Mouse (Mus musculus) liver, embryonic 12.5 days (tissue): ENCODE results near the gene Grap. TPM values are rescaled to one million over a fixed set of nuclear protein-coding genes. Genes with fewer than 3 reads are reported as not detected.

Experiments used
- ATAC-seq: fragments of 200-750 bp; cut with Nextera tagmentation; 2 replicates; pipeline ENCODE4 v1.8.0; 2017; ENCODE audit warnings: moderate number of reproducible peaks, mild to moderate bottlenecking, moderate library complexity
- H3K27ac ChIP-seq: fragments of 300-500 bp; sonication (generic); 2 replicates; pipeline ENCODE4 v1.5.1; 2016; ENCODE audit warnings: mild to moderate bottlenecking
- H3K27me3 ChIP-seq: fragments of 300-500 bp; sonication (generic); replicated peaks from 2 replicates; pipeline ENCODE4 v1.6.1; 2016; ENCODE audit warnings: mild to moderate bottlenecking, moderate library complexity
- H3K36me3 ChIP-seq: fragments of 300-500 bp; sonication (generic); 2 replicates; pipeline ENCODE4 v1.6.1; 2016; ENCODE audit warnings: mild to moderate bottlenecking, moderate library complexity
- H3K4me1 ChIP-seq: fragments of 300-500 bp; sonication (generic); 2 replicates; pipeline ENCODE4 v1.6.1; 2016
- H3K4me2 ChIP-seq: fragments of 300-500 bp; sonication (generic); 2 replicates; pipeline ENCODE4 v1.6.1; 2016; ENCODE audit warnings: mild to moderate bottlenecking, moderate library complexity
- H3K4me3 ChIP-seq: fragments of 300-500 bp; sonication (generic); 2 replicates; pipeline ENCODE4 v1.5.1; 2016; ENCODE audit warnings: mild to moderate bottlenecking, moderate library complexity
- H3K9ac ChIP-seq: fragments of 300-500 bp; sonication (generic); 2 replicates; pipeline ENCODE4 v1.6.1; 2016; ENCODE audit warnings: mild to moderate bottlenecking, moderate library complexity
- H3K9me3 ChIP-seq: fragments of 300-500 bp; sonication (generic); replicated peaks from 2 replicates; pipeline ENCODE4 v1.6.1; 2016; ENCODE audit warnings: mild to moderate bottlenecking, moderate library complexity
- WGBS: fragments of 180-500 bp; shearing (Covaris S2); methylation state at CpG from one replicate; pipeline ENCODE4 v1.1.7; 2016; ENCODE audit not compliant: insufficient replicate concordance; 5-methylcytosine and 5-hydroxymethylcytosine counted together
- polyA plus RNA-seq: library from polyadenylated mRNA; unstranded; fragments of >200 nt; fragmentation: Nextera tagmentation; extraction: Ambion mirVana; gene quantifications from 2 replicates; pipeline ENCODE4 v1.2.1, GENCODE M21; 2016

Gene Grap
- polyA plus RNA-seq, 1 experiment from 2014 or later, result 8.8 TPM

- Histone ChIP-seq H3K36me3 (no peaks in the 10 kb centered on the region), H3K27ac (no peak overlapping the region), H3K9ac (no peak overlapping the region), H3K27me3 (peaks cover 20% of the 10 kb centered on the region), H3K4me3 (no peak overlapping the region), H3K4me2 (no peak overlapping the region), H3K4me1 (no peaks in the 10 kb centered on the region), H3K9me3 (no peaks in the 10 kb centered on the region)
- 72% methylated on average over 9 of the region's 9 CpGs for WGBS
- ATAC-seq, result no peak
Measured at GRCm38 (mm10) chr11:61650470-61651265, 2.4 kb upstream of the Grap start.

- 67% methylated on average over 5 of the region's 5 CpGs for WGBS
- Histone ChIP-seq H3K4me1 (no peaks in the 10 kb centered on the region), H3K9me3 (no peaks in the 10 kb centered on the region), H3K36me3 (no peaks in the 10 kb centered on the region), H3K9ac (no peak overlapping the region), H3K27me3 (peaks cover 13% of the 10 kb centered on the region; the same call in 1 of the 2 replicates), H3K4me2 (no peak overlapping the region), H3K4me3 (no peak overlapping the region), H3K27ac (no peak overlapping the region)
- no peak for ATAC-seq
Measured at GRCm38 (mm10) chr11:61652216-61652615, 849 bp upstream of the Grap start.

DNA sequence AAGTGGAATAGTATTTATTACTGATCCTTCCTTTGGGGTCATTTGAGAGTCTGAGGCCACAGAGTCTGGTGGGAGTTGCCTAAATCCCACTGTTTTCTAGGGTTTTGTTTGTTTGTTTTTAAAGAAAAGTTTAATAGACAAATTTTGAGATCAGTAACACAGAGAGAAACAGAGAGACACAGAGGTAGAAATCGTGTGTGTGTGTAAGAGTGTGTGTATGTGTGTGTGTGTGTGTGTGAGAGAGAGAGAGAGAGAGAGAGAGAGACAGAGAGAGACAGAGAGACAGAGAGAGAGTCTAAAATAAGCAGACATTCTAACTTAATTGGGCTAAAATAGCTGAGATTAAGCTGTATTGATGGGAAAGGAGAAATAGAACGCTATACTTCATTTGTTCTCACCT lies 503 bp downstream of the Grap start:
- no peak overlapping the region for H3K27ac ChIP-seq
- no peaks in the 10 kb centered on the region for H3K9me3 ChIP-seq
- H3K9ac ChIP-seq, result no peak overlapping the region
- 46% methylated on average over 2 of the region's 2 CpGs for WGBS
- H3K27me3 ChIP-seq, result no peaks in the 10 kb centered on the region
- H3K4me3 ChIP-seq, result peak overlapping the region; percentile 33
- H3K4me2 ChIP-seq, result peak overlapping the region; percentile 23
- H3K4me1 ChIP-seq, result no peaks in the 10 kb centered on the region
- no peak for ATAC-seq
- H3K36me3 ChIP-seq, result no peaks in the 10 kb centered on the region

DNA sequence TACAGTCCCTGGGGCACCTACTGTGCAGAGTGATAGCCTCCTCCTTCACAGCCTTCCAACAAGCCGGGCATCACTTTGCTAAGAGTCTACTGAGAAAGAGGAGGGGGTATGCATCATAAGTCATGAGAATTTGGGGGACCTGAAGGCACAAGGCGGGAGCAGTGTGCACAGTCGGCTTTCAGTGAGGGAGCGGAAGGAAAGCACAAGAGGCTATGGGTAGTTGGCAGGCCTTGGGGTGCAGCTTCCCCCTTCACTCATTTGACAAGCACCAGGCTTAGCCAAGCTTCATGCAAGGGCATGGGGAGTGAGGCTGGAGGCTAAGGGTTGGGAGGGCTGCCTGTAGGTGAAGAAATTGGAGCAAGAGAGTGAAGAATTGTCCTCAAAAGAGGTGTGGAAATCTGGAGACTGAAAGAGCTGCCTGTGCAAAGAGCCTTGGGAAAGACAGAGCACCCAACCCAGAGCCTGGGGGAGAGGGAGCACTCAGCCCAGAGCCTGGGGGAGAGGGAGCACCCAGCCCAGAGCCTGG lies 1.8 kb downstream of the Grap start:
- H3K9me3 ChIP-seq, result no peaks in the 10 kb centered on the region
- H3K27me3 ChIP-seq, result no peaks in the 10 kb centered on the region
- no peak overlapping the region for H3K4me3 ChIP-seq
- H3K4me1 ChIP-seq, result no peaks in the 10 kb centered on the region
- 0 out of 2 replicates have a peak overlapping the region, but pooled peaks have one; percentile 5 for H3K9ac ChIP-seq
- WGBS, result 72% methylated on average over 4 of the region's 4 CpGs
- no peak overlapping the region for H3K27ac ChIP-seq
- no peak for ATAC-seq
- no peak overlapping the region for H3K4me2 ChIP-seq
- H3K36me3 ChIP-seq, result no peaks in the 10 kb centered on the region

- no peaks in the 10 kb centered on the region for H3K27me3 ChIP-seq
- no peak overlapping the region for H3K27ac ChIP-seq
- no peak for ATAC-seq
- H3K9ac ChIP-seq, result no peak overlapping the region
- H3K36me3 ChIP-seq, result no peaks in the 10 kb centered on the region
- no peak overlapping the region for H3K4me3 ChIP-seq
- H3K9me3 ChIP-seq, result no peaks in the 10 kb centered on the region
- H3K4me1 ChIP-seq, result no peaks in the 10 kb centered on the region; the same call in 1 of the 2 replicates
- 42% methylated on average over 4 of the region's 4 CpGs for WGBS
- H3K4me2 ChIP-seq, result no peak overlapping the region
Measured at GRCm38 (mm10) chr11:61655649-61656048, 2.6 kb downstream of the Grap start.

- 57% methylated on average over 6 of the region's 6 CpGs for WGBS
Measured at GRCm38 (mm10) chr11:61656148-61656850, 3.2 kb downstream of the Grap start.

DNA sequence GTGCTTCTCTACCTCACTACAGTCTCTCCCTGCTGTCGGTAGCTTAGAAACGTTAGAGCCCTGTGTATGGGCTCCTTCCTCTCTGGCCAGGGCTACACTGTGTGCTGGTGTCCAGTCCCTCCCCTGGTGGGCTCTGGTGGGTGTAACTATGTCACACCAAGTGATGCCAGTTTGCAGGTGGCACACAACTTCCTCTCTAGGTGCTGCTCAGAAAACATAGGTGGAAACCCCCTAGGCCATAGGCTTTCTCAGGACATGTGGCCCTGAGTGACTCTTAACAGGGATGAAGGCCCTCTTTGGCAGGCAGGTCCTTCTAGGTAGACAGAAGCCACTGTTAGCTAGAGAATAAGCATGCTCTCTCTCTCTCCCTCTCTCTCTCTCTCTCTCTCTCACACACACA lies 4.4 kb downstream of the Grap start:
- no peak overlapping the region for H3K4me3 ChIP-seq
- H3K27ac ChIP-seq, result no peak overlapping the region
- H3K36me3 ChIP-seq, result no peaks in the 10 kb centered on the region
- no peaks in the 10 kb centered on the region for H3K9me3 ChIP-seq
- WGBS, result 69% methylated on average over 2 of the region's 2 CpGs
- no peaks in the 10 kb centered on the region; the same call in 1 of the 2 replicates for H3K4me1 ChIP-seq
- no peaks in the 10 kb centered on the region for H3K27me3 ChIP-seq
- H3K4me2 ChIP-seq, result no peak overlapping the region
- no peak overlapping the region for H3K9ac ChIP-seq
- ATAC-seq, result no peak

More at GRCm38 (mm10) chr11:61656148-61656850, 3.2 kb downstream of the Grap start:
- Histone ChIP-seq H3K9me3 (no peaks in the 10 kb centered on the region), H3K9ac (no peak overlapping the region), H3K4me3 (no peak overlapping the region), H3K36me3 (no peaks in the 10 kb centered on the region), H3K27me3 (no peaks in the 10 kb centered on the region), H3K4me2 (no peak overlapping the region), H3K27ac (no peak overlapping the region), H3K4me1 (no peaks in the 10 kb centered on the region; the same call in 1 of the 2 replicates)
- ATAC-seq, result no peak

DNA sequence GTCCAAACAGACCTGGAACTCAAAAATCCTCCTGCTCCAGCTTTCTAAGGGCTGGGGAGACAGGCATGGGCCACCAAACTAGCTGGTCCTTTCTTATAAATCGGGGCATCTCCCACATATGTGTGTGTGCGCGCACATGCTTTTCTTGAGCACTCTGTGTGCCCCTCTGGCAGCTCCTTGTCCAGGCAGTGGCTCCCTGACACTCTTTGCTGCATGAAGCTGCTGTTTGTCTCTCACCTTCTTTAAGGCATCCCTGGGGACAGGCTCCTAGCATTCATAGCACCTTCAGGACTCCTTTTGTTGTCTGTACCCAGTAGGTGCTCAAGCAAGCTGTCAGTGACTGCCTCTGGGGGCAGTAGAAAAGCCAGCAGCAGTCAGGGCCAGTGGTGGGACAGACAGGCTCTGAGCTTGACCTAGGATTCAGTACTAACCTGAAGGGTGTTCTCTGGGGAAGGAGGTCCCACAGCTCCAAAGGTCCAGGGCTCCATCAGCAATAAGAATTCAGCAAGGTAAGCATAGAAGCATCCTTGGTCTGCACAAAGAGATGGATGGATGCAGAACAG lies 5.4 kb downstream of the Grap start:
- ATAC-seq, result no peak
- 75% methylated on average over 3 of the region's 3 CpGs for whole genome bisulfite sequencing
- Histone ChIP-seq H3K9me3 (no peaks in the 10 kb centered on the region), H3K27ac (no peak overlapping the region), H3K4me1 (no peaks in the 10 kb centered on the region; the same call in 1 of the 2 replicates), H3K36me3 (no peaks in the 10 kb centered on the region), H3K4me3 (no peak overlapping the region), H3K9ac (no peak overlapping the region), H3K4me2 (no peak overlapping the region), H3K27me3 (no peaks in the 10 kb centered on the region)

- no peaks in the 10 kb centered on the region; the same call in 1 of the 2 replicates for H3K4me1 ChIP-seq
- H3K9me3 ChIP-seq, result no peaks in the 10 kb centered on the region
- WGBS, result 51% methylated on average over 4 of the region's 4 CpGs
- no peak overlapping the region for H3K4me3 ChIP-seq
- no peak overlapping the region for H3K4me2 ChIP-seq
- ATAC-seq, result no peak
- H3K27me3 ChIP-seq, result no peaks in the 10 kb centered on the region
- H3K27ac ChIP-seq, result no peak overlapping the region
- H3K36me3 ChIP-seq, result no peaks in the 10 kb centered on the region
- H3K9ac ChIP-seq, result no peak overlapping the region
Measured at GRCm38 (mm10) chr11:61659011-61659858, 6.2 kb downstream of the Grap start.

- Histone ChIP-seq H3K36me3 (no peaks in the 10 kb centered on the region), H3K27ac (no peak overlapping the region), H3K4me1 (no peaks in the 10 kb centered on the region; the same call in 1 of the 2 replicates), H3K9me3 (no peaks in the 10 kb centered on the region), H3K4me2 (no peak overlapping the region), H3K4me3 (no peak overlapping the region), H3K9ac (no peak overlapping the region), H3K27me3 (no peaks in the 10 kb centered on the region)
- 75% methylated on average over 8 of the region's 8 CpGs for WGBS
- no peak for ATAC-seq
Measured at GRCm38 (mm10) chr11:61660001-61660400, 6.9 kb downstream of the Grap start.

- WGBS, result 57% methylated on average over 7 of the region's 7 CpGs
- ATAC-seq, result no peak
- H3K27me3 ChIP-seq, result no peaks in the 10 kb centered on the region
Measured at GRCm38 (mm10) chr11:61660806-61661392, 7.8 kb downstream of the Grap start.

More at GRCm38 (mm10) chr11:61660806-61661392, 7.8 kb downstream of the Grap start:
- H3K9ac ChIP-seq, result no peak overlapping the region
- H3K4me3 ChIP-seq, result no peak overlapping the region
- H3K27ac ChIP-seq, result no peak overlapping the region
- no peaks in the 10 kb centered on the region; the same call in 1 of the 2 replicates for H3K4me1 ChIP-seq
- H3K36me3 ChIP-seq, result no peaks in the 10 kb centered on the region
- no peaks in the 10 kb centered on the region for H3K9me3 ChIP-seq
- no peak overlapping the region for H3K4me2 ChIP-seq
